Mouse (Mus musculus): ENCODE measurements around the gene Grm2. TPM values are rescaled to one million over a fixed set of nuclear protein-coding genes. Genes with fewer than 3 reads are reported as not detected.

The Grm2 gene
- polyA plus RNA-seq (2011; ENCODE audit: insufficient read depth, insufficient read length, low replicate concordance, missing spikeins) = not detected in 2 replicates

DNA sequence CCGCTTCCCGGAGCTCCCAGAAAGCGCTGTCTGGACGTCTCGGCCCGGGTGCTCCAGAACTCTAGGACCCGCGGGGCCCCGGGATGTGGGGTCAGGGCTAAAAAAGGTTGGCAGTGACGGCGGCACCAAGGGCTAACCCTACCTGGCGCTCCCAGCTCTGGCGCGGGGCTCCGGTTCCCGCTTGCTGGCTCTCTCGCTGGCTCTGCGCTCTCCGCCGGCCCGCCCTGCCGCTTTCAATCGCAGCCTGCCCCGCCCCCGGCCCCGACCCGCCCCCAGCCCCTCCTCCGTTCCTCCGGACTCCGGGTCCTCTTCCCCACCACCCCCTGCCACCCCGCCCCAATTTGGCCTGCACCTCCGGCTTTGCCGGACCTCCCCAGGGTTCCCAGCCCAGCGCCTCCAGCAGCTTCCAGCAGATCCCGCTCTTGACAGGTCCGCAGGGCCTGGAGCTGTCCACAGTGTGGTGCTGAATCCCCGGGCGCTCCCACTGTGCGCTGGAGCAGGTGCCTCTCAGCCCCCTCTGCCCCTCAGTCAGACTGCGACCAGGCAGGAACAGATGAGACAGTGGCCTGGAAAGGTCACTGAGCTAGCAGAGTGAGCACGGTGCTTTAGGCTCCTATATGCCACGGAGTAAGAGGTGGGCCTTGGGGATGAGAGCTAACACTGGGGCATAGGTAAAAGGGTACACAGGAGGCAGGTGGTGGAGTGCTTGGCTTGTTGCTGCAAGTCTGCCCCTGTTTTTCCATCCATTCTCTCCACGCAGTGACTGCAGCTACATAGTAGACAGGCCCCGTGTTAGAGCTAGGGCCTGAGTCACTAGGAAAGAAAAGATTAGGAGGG lies at the start of gene Grm2:
Gene Grm2 (minus strand): TSS at position 199 of the 837 bp plus-strand sequence.
- Histone ChIP-seq H3K4me3 (replicated peaks; ENCODE audit: control insufficient read depth, low read depth, low read length) (no peak within 1 kb of the TSS), H3K4me1 (ENCODE audit: control insufficient read depth, insufficient read depth, low read length) (no peaks in the 10 kb centered on the region), H3K27ac (ENCODE audit: control insufficient read depth, insufficient read depth, low read depth, low read length, poor library complexity) (no peak within 1 kb of the TSS)
- 5% methylated on average over 44 of the region's 44 CpGs for WGBS
- no peak for TF ChIP-seq CTCF (IDR thresholded peaks at IDR 0.05; ENCODE audit: control insufficient read depth, insufficient read depth, low read length)

DNA sequence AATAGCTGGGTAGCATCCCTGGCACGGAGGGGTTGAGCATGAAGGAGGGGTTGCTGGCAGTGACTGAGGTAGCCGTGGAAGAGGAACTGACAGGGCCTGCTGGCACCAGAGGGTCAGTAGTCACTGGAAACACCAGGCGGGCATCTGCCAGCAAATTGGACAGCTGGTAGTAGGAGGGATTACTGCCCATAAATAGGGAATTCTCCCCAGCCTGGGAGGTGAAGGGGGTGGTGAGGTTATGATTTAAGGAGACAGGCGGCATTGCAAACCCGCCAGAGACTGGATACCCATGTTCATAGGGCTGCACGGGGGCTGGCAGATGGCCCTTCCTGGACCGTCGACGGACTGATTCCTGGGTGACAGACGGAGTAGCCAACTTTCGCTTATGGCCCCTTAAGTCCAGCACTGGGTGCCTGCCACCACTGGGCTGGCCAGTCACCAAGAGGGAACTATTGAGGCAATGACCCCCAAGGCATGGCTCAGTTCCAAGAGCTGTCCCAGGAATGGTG lies 37.1 kb upstream of the Grm2 start:
- no peak for TF ChIP-seq CTCF (IDR thresholded peaks at IDR 0.05; ENCODE audit: control insufficient read depth, insufficient read depth, low read length)
- TF ChIP-seq POLR2A (IDR thresholded peaks at IDR 0.05; ENCODE audit: borderline replicate concordance, control insufficient read depth, low read depth, low read length) = no peak
- Histone ChIP-seq H3K27ac (ENCODE audit: control insufficient read depth, insufficient read depth, low read depth, low read length, poor library complexity) (no peak overlapping the region; the same call in 1 of the 2 replicates), H3K4me3 (replicated peaks; ENCODE audit: control insufficient read depth, low read depth, low read length) (no peak overlapping the region), H3K4me1 (ENCODE audit: control insufficient read depth, insufficient read depth, low read length) (no peaks in the 10 kb centered on the region)
- 92% methylated on average over 11 of the region's 11 CpGs for WGBS

DNA sequence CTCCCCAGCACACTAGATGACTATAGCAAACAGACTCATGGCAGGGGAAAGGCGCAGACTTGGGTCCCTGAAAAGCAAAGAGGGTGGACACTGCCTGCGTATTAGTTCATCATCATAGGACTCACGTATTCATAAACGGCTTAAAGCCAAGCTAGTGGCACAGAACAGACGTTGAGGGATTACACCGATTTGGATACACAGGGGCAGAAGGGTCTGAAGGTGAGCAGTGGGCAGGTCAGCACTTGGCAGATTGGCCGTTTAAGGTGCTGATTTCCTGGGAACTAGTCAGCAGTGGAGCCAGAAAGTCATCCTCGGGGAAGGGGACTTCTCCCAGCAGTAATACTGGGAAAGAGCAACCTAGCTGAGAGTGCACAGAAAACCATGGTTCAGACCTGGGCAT lies 33.0 kb upstream of the Grm2 start:
- WGBS = 87% methylated on average over 8 of the region's 8 CpGs
- no peak for TF ChIP-seq POLR2A (IDR thresholded peaks at IDR 0.05; ENCODE audit: borderline replicate concordance, control insufficient read depth, low read depth, low read length)
- TF ChIP-seq CTCF (IDR thresholded peaks at IDR 0.05; ENCODE audit: control insufficient read depth, insufficient read depth, low read length) = no peak

DNA sequence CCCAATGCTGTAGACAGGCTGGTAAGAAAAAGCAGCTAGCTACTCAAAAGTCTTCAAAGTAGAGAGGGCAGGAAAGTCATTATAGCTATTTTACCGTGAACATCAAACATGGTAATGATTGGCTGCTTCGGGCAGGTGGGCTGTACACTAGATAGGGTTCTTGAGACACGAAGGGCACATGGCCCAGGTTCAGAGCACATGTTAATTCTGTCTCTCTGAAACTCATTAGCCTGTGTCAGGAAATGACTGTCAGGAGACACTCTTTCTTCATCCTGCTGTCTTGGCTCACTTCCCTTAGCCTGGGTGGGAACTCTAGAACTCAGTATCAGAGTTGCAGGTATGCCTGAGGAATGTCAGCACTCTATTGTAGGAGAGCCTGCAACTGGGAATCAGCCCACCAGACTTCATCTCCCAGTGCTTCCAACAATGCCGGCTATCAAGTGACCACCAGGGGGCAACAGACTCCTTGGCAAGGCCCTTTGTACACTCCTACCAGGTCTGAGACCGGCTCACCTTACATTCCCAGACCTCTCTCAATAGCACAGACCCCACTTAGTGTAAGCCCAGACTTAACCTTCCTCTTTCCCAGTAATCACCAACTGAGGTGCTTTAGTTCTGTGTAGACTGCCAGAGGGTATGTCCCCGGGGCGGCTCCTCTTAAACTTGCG lies 31.2 kb upstream of the Grm2 start:
- 25% methylated on average over 8 of the region's 8 CpGs for WGBS
- Histone ChIP-seq H3K27ac (ENCODE audit: control insufficient read depth, insufficient read depth, low read depth, low read length, poor library complexity) (no peak overlapping the region), H3K4me3 (replicated peaks; ENCODE audit: control insufficient read depth, low read depth, low read length) (no peak overlapping the region), H3K4me1 (ENCODE audit: control insufficient read depth, insufficient read depth, low read length) (no peaks in the 10 kb centered on the region; the same call in 1 of the 2 replicates)
- TF ChIP-seq POLR2A (IDR thresholded peaks at IDR 0.05; ENCODE audit: borderline replicate concordance, control insufficient read depth, low read depth, low read length) = no peak
- TF ChIP-seq CTCF (IDR thresholded peaks at IDR 0.05; ENCODE audit: control insufficient read depth, insufficient read depth, low read length) = peak; percentile 83

More for the DNA sequence above, 33.0 kb upstream of the Grm2 start:
- Histone ChIP-seq H3K4me1 (ENCODE audit: control insufficient read depth, insufficient read depth, low read length) (no peaks in the 10 kb centered on the region; the same call in 1 of the 2 replicates), H3K27ac (ENCODE audit: control insufficient read depth, insufficient read depth, low read depth, low read length, poor library complexity) (no peak overlapping the region), H3K4me3 (replicated peaks; ENCODE audit: control insufficient read depth, low read depth, low read length) (no peak overlapping the region)

DNA sequence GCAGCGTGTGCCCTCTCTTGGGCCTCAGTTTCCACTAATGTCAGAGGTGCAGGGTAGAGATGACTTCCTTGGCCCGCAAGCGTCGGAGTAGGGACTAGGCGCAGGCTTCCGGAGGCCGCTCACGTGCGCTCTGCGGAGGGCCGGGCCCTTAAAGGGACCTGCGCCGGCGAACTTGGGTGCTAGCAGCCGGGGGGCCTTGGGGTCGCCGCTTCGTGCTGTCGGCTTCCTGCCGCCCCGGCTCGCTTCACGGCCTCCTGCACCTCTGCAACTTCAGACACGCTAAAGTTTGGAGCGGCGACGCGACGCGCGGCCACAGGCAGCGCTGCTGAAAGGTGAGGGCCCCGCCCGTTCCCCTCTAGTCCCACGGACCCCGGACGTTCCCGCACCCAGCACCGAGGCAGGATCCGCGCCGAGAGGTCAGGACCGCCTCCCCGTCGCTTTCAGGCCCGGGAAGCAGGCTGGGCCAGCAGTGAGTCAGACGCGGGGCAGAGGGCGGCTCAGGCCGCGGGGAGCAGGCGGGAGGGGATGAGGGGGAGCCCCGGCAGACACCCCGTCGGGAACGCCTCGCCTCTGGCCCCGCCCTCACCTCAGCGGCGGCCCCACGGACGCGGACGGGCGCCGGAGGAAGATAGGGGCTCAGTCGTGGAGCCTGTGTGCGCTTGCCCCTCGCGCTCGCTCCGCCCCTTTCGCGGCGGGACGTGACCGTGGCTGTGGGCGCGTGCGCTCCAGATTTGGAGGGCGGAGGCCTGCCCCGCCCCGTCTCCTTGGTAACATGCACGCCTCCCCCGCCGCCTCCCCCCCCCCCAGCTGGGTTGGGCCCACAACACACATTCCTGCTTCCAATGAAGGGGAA lies 29.6 kb upstream of the Grm2 start, which contains the start of gene Tex264:
Gene Tex264 (minus strand): TSS at position 679 of the 853 bp plus-strand sequence.
- peak within 1 kb of the TSS; percentile 95 for H3K4me3 ChIP-seq (replicated peaks; ENCODE audit: control insufficient read depth, low read depth, low read length)
- TF ChIP-seq POLR2A (IDR thresholded peaks at IDR 0.05; ENCODE audit: borderline replicate concordance, control insufficient read depth, low read depth, low read length) = peak; percentile 21; the same call in 1 of the 2 replicates
- TF ChIP-seq CTCF (IDR thresholded peaks at IDR 0.05; ENCODE audit: control insufficient read depth, insufficient read depth, low read length) = no peak
- no peaks in the 10 kb centered on the region; the same call in 1 of the 2 replicates for H3K4me1 ChIP-seq (ENCODE audit: control insufficient read depth, insufficient read depth, low read length)
- peak within 1 kb of the TSS; percentile 55; the same call in 1 of the 2 replicates for H3K27ac ChIP-seq (ENCODE audit: control insufficient read depth, insufficient read depth, low read depth, low read length, poor library complexity)
- under 1% methylated on average over 86 of the region's 86 CpGs for WGBS

DNA sequence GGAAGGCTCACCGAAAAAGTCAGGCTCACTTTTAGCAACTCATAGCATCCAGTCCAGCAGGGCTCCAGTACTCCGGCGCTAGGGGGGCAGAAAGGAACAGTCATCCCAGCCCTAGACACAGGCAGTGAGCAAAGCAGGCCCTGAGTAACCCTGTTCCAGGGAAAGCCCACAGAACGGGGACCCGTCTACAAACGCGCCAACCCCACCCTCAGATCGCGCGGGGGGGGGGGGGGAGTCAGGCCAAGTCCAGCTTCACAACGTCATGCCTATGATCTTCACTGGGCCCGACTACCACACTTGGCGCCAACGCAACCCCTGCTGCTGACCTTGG lies 29.0 kb upstream of the Grm2 start:
- TF ChIP-seq CTCF (IDR thresholded peaks at IDR 0.05; ENCODE audit: control insufficient read depth, insufficient read depth, low read length) = no peak
- WGBS = under 1% methylated on average over 14 of the region's 14 CpGs
- H3K4me3 ChIP-seq (replicated peaks; ENCODE audit: control insufficient read depth, low read depth, low read length) = peak overlapping the region; percentile 95

DNA sequence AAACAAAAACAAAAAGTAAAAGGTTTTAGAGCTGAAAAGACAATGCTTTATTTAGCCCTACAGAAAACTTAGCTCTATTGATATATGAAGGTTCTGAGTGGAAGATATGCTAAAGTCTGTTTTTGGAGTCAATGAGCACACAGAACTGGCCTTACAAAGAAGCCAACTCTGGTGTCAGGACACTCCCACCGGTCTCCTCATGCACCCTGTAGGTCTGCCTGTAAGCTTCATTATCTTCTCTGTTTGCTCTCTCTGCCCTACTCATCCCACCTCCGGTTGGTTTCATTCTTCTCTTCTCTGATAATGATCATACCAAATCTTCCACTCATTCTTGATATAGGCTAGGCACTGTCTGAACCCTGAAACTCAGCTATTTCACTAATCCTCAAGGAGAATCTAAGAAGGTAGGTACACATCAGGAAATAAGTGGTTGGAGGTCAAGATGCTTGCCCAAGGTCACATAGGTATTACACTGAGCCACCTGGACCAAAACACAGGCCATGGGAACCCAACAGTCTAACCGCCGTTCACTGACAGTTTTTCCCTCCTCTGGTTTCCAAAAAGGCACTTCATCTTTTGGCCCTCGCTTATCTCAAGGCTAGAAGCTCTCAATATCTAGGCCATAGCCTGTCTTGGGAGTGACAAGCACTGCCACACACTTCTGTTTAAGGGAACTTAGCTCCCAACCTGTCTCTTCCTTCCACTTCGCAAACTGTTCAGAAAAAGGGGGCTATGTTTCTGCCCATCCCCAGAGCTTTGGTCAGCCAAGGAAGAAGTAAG lies 28.4 kb upstream of the Grm2 start:
- 54% methylated on average over 6 of the region's 6 CpGs for WGBS
- Histone ChIP-seq H3K4me1 (ENCODE audit: control insufficient read depth, insufficient read depth, low read length) (no peaks in the 10 kb centered on the region; the same call in 1 of the 2 replicates), H3K4me3 (replicated peaks; ENCODE audit: control insufficient read depth, low read depth, low read length) (peak overlapping the region; percentile 95), H3K27ac (ENCODE audit: control insufficient read depth, insufficient read depth, low read depth, low read length, poor library complexity) (no peak overlapping the region)
- TF ChIP-seq CTCF (IDR thresholded peaks at IDR 0.05; ENCODE audit: control insufficient read depth, insufficient read depth, low read length) (no peak), POLR2A (IDR thresholded peaks at IDR 0.05; ENCODE audit: borderline replicate concordance, control insufficient read depth, low read depth, low read length) (no peak)

More for the DNA sequence above, 29.0 kb upstream of the Grm2 start:
- peak overlapping the region; percentile 55; the same call in 1 of the 2 replicates for H3K27ac ChIP-seq (ENCODE audit: control insufficient read depth, insufficient read depth, low read depth, low read length, poor library complexity)
- no peaks in the 10 kb centered on the region; the same call in 1 of the 2 replicates for H3K4me1 ChIP-seq (ENCODE audit: control insufficient read depth, insufficient read depth, low read length)

All from bone marrow, adult 2 months (tissue).